Mouse (Mus musculus): ENCODE measurements around the gene Cyren. TPM values are rescaled to one million over a fixed set of nuclear protein-coding genes. Genes with fewer than 3 reads are reported as not detected.

The Cyren gene
- polyA plus RNA-seq, 1 experiment: 11.3 TPM

DNA sequence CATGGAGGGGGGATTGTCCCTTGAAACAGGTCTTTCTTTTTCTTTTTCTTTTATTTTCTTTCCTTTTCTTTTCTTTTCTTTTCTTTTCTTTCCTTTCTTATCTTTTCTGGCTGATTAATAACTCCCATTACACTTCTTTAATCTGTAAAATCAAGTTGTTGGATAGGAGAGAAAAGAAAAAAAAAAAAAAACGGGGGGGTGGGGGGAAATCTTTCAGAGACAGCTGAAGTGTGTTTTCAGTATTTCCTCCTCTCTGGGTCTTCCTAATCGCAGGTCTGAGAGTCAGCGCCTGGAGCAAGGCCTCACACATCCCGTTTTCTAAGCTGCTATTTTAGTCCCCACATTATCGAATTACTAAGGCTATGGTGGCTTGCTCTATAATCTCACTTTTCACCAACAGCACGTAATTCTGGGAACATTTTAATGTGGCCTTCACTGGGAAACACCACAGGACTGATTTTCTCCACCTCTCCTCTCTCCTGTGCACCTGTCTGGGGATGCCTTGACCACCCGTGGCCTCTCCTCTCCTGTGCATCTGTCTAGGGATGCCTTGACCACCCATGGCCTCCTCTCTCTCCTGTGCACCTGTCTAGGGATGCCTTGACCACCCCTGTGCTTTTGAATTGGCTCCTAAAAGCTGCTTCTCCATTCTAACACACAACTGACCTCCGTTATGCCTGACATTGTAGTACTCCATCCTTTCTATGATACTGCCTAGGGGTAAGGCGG, 13.9 kb downstream of the Cyren start:
- TF ChIP-seq GATA1 (IDR thresholded peaks at IDR 0.05; ENCODE audit: low read length): no peak

DNA sequence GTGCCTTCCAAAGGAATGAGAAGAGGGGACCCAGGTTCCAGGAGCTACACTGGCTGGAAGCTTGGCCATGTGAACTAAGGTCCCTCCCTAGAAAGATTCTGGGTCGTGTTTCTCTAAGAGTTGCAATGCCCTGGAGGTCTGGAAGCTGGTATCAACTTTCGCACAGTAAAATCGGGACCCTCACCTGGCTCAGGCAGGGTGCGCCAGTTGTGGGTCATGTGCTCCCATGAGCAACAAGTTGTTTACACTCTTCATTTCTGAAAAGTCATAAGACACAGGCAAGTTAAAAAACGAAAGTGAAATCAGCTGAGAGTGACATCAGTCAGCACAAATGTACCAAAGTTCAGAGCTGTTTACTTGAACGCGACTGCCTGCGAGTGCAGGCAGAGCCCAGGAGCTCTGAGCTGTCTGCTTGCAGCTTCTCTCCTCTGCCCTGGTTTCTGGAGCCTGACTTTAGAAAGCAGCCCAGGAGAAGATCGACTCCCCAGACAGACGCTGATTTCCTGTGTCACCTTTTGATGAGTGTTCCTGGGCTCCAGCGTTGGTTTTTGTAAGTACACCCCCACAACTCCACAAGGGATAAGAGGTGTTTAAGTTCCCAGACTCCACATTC, 15.0 kb downstream of the Cyren start, which contains the start of gene Tmem140:
TSS of gene Tmem140 (plus strand) at position 356 of the 613 bp plus-strand sequence.
- TF ChIP-seq GATA1 (IDR thresholded peaks at IDR 0.05; ENCODE audit: low read length): no peak

DNA sequence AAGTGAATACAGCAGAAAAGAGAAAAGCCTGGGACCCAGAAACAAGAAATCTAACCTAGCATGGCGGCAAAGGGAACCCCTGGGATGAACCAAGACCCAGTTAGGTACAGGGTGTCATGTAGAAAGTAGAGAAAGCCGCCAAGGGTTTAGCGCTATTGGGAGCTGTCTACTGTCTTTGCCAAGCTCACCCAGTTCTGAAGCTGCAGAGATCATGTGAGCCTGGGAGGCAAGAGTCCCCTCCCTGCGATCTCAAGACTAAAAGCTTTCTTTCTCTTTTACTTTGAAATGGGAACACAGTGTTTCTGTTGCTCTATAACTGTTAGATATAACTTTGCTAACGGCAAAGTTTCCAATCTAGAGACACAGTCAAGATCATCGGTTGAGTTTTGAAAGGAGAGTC, 15.5 kb downstream of the Cyren start:
- no peak for TF ChIP-seq GATA1 (IDR thresholded peaks at IDR 0.05; ENCODE audit: low read length)

DNA sequence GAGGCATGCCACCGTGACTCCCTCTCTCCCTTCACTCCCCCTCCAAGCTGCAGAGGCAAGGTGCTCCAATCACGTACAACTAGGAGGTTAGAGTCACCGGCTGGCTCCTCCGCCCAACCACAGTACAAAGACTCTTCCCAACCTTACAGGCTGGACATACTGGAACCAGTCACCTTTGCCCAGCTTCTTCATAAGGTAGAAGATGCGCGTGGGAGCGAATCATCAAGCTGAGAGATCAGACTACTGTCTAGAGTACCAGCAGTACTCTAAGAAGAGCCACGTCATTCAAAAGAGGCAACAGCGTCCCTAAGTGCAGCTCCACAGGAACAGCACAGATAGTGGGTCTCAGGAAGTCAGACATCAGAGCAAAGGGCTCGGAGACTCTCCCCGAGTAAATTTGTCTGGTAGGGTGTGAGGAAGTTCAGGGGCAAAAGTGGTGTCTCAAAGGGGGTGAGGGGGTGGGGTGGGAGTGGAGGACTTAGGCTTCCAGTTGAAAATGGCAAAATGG, 16.3 kb downstream of the Cyren start:
- no peak for TF ChIP-seq GATA1 (IDR thresholded peaks at IDR 0.05; ENCODE audit: low read length)

DNA sequence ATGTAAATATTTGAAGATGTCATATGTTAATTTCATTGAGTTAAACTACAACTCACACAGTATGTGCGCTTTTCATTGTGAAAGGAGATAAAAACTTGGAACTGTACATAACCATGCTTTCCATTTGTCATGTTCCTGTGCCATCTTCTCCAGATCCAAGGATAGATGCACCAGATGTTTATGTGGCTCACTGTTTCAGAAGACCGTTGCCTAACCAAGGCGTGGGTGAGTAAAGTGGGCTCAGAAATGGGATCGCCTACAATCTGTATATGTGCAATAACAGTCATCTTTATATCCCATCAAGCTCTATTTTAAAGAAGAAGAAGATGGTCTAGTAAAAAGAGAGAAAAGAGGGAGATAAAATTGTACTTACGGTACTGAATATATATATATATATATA, 45.5 kb downstream of the Cyren start:
- TF ChIP-seq GATA1 (IDR thresholded peaks at IDR 0.05; ENCODE audit: low read length): no peak

GRCm38 (mm10) chr6:34824406-34824805, 53.5 kb downstream of the Cyren start:
- TF ChIP-seq GATA1 (IDR thresholded peaks at IDR 0.05; ENCODE audit: low read length): no peak

Other genes starting within 250 kb of the Cyren start
- gene Agbl3, start 97.6 kb downstream of the Cyren start, polyA plus RNA-seq (2012): not detected in 2 replicates
- gene Tmem140, start 14.9 kb downstream of the Cyren start, polyA plus RNA-seq (2012): 0.19 and 0.31 TPM in 2 replicates
- gene Wdr91, start 32.8 kb upstream of the Cyren start, polyA plus RNA-seq (2012): 14.8 and 15.9 TPM in 2 replicates
- gene Stra8, start 42.1 kb upstream of the Cyren start, polyA plus RNA-seq (2012): not detected in 2 replicates
- 0.11 and 0.23 TPM in 2 replicates for gene Slc23a4, start 110.3 kb upstream of the Cyren start, polyA plus RNA-seq (2012)